Mouse (Mus musculus): ENCODE data around the gene Xbp1.
"Not testable (repeated sequence)": the region's sequence is repeated elsewhere in the genome, so short reads cannot be mapped to it uniquely, and the experiment has no call there.

The Xbp1 gene

DNA sequence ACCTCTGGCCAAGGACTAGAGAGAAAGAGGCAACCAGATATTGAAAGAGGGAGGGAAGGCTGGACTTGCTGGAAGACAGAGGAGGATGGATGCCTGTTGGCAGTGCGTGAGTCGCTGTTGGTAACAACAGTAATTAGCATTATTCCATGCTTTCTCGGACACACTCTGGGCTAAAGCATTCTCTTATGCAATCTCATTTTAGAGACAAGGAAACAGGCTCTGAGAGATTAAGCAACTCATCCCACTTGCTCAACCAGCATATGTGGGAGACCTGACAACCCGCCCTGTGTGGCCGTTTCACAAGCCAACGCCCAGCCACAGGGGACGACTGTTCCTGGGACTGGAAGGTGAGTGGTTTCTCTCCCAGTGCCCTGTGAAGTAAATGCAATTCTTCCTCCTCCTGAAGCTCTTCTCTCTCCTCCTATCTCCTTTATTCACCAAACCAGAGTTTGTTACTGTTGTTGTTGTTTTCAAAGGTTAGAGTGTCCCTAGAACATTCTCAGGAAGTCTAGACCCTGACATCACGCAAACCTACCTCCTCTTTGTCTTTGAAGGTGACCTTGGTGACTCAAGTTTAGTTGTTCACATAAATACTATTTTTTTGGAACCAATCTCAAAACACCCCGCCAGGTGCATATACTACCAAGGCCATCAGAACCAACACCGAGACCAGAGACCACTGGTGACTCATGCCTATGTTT lies 18.0 kb upstream of the Xbp1 start:
- no peak for DNase-seq (ENCODE audit: low spot score in 2 of 2)

DNA sequence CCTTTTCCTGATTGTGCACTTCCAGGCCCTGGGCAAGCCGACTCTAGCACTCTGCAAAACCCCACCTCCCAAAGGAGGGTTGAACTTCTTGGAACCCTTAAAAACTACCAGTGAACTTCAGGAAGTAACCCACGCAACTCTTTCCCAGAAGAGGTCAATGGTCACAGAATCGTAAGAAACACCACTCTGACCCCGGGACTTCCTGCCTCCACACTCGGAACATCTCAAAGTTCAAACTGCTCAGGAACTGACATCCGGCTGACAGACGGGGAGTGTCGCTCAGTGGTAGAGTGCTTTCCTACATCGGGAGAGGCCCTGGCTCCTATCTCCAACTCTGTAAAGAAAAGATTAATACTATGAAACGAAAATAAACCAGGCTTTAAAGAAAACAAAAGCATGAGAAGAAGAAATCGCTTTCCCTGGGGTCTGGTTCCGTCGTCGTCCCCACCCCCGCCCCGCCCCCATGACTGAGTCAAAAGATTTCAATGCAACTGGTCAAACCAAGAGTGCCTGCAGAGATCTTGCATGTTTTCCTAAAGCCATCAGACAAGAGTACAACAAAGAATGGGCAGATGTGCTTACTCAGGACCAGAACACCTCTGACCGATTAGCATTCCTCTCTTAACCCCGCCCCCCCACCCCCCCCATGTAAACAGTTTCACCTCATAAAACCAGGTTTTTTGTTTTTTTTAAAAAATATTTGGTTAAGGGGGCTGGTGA lies 14.4 kb upstream of the Xbp1 start:
- DNase-seq (ENCODE audit: low spot score in 2 of 2), result peak in 1 of 2 experiments; percentile 32

DNA sequence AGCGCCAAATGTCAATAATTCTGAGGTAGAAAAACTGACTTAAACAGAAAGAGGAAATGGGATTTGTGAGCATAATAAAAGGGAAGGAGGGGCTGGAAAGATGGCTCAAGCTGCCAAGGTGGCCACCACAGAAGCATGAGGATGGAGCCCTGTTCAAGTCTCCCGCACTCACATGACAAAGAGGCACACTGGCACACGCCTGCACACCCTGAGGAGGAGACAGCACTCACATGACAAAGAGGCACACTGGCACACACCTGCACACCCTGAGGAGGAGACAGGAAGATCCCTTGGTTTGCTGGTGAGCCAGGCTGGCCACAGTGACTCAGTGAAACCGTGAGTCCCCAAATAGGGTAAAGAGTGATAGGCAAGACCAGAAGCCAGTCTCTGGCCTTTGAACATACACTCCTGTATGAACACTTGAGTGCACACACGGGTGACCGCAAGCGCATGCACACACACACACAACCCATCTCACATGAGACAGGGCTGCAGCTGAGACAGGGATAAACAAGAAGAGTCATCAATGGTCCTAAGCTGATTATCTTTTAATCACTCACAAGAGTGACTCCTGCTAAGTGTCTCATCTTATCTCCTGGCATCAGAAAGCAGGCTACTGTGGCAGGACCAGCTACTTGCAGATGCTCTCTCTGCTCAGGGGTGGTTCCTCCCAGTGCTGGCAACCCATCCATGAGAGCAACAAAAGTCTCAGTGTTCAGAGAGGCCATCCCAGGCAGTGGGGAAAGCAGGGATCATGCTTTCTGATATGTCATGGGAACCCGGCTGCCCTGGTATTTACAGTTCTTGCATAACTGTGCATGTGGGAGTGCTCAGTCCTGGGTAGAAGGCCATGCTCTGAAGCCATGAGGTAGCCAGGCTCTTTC lies 11.0 kb upstream of the Xbp1 start:
- DNase-seq (ENCODE audit: low spot score in 2 of 2), result no peak

DNA sequence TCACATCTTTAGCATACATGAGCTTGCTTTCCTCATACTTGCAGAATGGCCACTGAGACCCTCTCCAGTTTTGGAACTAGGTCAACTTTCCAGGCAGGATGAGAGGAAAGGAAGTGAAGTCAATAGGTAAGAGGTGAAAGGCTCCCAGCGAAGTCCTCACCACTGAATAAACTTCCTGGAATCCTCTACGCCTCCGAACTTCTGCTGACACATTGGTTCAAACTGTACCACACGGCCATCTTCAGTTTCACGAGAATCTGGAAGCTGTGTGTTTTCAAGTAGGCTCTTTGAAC lies 10.4 kb upstream of the Xbp1 start:
- no peak for DNase-seq (ENCODE audit: low spot score in 2 of 2)

DNA sequence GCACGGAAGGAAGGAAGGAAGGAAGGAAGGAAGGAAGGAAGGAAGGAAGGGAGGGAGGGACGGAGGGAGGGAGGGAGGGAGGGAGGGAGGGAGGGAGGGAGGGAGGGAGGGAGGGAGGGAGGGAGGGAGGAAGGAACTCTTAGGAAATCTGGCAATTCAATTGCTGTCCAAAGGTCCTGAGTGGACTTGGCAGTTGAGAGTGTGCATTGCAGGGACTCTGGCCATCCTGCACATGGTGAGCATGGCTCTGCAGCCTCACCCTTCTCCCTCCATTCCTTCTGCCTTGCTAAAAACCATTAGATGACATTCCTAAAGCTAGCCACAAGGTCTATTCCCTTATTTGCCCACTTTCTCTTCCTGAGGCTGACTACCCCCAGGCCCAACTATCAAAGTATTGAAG lies 9.8 kb upstream of the Xbp1 start:
- DNase-seq (ENCODE audit: low spot score in 2 of 2), result not testable (repeated sequence)

DNA sequence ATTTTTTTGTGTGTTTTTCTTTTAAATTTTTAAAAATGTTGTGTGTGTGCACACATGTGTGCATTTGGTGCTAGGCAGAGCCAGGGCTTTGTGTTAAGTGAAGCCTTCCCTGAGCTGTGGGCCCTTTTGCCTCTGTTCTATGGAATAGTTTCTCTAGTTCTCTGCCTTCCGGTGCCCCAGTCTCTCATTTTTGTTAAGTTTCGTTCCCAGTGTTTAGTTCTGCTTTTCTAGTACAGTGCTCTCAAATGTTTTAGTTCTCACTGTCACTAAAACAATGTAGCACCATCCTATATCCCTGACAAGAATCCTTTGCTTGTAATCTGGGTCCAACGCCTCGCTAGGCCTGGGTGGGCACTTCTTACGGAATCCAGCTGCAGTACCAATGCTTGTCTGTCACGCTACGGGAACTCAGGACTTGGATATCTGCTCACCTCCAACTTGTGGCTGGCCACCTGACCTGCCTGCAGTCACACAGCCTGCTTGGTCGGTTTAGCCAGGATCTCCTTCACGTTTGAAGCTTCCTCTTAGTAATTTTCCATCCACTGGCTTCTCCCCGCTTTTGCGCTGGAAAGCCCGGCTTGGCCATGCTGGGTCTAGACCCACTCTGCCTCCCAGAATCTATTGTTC lies 8.2 kb upstream of the Xbp1 start:
- no peak for DNase-seq (ENCODE audit: low spot score in 2 of 2)

DNA sequence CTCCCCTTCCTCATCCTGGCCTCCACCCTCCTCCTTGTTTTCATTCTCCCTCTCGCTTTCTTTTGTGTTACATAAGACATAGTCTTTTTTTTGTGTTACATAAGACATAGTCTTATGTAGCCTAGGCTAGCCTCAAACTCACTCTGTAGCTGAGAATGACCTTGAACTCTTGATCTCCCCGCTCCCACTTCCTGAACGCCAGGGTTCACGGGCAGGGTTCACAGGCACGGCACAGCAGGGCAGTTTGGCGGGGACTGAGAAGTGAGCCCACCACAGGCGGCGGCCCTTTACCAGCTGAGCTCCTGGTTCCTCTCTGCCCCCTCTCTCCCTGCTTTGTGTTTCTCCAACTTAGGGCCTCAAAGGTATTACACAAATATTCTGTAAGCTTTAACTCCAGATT lies 7.5 kb upstream of the Xbp1 start:
- DNase-seq (ENCODE audit: low spot score in 2 of 2), result no peak

DNA sequence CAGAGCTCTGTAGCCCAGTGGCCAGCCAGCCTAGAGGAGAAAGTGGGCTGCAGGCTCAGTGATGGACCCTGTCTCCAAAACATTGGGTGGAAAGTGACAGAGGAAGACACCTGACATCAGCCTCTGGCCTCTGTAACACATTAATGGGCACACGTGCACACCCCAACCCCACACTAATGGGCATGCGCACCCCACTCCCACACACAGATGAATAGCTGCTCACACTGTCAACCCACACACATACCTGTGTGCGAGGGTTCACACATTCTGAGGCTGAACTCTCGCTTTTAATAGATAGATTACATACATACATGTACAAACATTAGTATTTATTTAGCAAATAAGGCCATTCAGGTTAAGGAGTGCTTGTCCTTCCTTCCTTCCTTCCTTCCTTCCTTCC lies 6.4 kb upstream of the Xbp1 start:
- no peak for DNase-seq (ENCODE audit: low spot score in 2 of 2)

DNA sequence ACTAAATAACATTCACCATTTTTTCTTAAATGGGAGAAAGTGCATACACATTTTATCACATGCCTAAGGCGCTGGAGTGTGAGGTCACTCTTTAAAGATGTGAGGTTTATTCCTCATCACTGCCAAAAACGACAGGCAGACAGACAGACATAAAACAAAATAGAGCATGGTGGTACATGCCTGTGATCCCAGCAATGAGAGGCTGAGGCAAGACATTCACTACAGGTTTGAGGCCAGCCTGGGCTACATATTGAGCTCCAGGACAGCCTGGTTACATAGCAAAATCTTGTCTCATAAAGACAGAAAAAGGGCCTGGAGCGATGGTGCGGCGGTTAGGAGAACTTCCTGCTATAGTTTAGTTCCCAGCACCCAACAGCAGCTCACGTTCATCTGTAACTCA lies 5.3 kb upstream of the Xbp1 start:
- DNase-seq (ENCODE audit: low spot score in 2 of 2), result no peak

DNA sequence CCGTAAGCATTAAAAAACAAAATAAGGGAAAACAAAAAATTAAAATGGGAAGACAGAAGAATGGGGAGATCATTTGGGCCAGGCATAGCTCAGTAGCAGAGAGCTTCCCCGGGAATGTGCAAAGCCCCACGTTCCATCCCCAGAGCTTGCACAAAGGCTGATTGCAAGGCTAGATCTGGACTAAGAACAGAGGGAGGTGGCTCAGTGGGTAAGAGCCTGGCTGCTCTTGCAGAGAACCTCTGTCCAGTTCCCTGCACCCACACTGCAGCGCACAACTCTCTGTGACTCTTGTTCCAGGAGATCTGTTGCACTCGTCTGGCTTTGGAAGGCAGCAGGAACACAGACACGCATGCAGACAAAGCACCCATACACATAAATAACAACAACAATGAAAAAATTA lies 4.8 kb upstream of the Xbp1 start:
- DNase-seq (ENCODE audit: low spot score in 2 of 2), result no peak

DNA sequence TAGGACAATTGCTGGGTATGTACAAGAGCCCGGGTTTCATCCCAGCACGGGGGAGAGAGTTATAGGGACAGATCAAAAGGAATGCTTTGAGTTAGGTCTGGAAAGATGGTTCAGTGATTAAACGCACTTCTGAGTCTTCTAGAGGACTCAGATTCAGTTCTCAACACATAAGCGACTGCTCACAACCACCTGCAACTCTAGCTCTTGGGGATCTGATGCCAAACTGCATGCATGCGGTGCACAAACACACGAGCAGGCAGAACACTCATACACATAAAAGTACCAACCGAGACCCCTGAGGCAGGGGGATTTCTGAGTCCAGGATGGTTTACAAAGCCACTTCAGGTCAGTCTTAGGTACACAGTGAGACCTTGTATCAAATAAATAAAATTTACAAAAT lies 4.3 kb upstream of the Xbp1 start:
- DNase-seq (ENCODE audit: low spot score in 2 of 2), result no peak

DNA sequence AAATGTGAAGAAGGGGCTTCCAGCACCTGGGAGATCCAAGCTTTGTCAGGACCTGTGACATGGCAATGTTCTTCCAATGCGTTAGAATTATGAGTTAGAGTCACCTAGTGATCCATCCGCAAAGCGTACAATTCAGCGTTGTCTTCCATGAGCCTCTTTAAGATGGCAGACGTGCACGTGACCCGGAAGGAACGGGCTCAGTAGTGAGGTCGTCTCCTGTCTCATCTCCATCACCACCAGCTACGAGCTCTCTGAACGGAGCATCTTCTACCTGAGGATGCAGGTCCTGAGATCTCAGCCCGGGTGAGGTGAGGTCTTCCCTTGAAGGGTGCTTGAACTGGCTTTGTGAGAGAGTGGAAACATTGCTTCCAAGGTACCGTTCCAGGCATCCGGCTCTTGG lies 3.8 kb upstream of the Xbp1 start:
- DNase-seq (ENCODE audit: low spot score in 2 of 2), result no peak

DNA sequence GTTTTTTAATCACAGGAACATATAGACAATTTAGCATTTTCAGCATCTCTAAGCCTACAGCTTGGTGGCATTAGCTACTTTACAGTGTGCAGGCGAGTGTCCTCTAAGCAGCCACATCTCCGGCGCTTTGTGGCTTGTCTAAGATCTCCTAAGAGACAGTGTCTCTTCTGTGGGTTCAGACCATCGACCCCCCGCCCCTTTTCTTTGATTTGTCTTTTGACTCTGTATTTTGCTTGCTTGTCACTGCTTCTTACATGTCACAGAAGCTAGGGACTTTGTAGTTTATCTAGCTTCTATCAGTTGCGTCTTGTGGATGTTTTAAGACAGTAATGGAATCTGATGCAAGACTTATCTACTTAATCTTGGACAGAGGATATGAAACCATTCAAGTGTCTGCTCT lies 3.1 kb upstream of the Xbp1 start:
- DNase-seq (ENCODE audit: low spot score in 2 of 2), result no peak

DNA sequence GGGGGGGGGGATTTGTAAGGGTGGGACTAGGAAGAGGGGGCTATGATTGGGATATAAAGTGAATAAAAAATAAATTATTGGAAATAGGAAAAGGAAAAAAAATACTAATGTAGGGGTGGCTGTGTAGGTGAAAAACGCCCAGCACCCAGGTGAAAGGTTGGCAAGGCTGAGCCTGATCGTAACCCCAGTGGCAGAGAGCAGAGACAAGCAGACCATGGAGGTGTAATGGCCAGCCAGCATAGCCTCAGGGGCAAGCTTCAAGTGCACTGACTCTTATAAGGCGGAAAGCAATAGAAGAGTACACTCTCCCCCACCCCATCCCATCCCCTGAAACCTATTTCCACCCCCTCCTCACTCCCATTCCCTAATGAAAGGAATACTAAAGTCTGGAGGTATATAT lies 778 bp upstream of the Xbp1 start:
- no peak for DNase-seq (ENCODE audit: low spot score in 2 of 2)

DNA sequence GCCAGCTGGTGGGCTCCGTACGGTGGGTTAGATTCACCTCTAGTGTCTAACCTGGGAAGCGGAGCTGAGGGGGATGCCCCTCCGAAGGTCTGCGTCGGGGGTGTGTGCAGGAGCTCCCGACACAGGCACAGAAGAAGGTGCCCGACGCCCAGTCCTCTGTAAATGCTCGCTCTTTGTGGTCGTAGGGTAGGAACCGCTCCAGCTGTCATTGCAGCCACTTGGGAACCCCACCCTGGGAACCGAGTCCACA lies 732 bp downstream of the Xbp1 start:
- DNase-seq (ENCODE audit: low spot score in 2 of 2), result peak in 1 of 2 experiments; percentile 59

DNA sequence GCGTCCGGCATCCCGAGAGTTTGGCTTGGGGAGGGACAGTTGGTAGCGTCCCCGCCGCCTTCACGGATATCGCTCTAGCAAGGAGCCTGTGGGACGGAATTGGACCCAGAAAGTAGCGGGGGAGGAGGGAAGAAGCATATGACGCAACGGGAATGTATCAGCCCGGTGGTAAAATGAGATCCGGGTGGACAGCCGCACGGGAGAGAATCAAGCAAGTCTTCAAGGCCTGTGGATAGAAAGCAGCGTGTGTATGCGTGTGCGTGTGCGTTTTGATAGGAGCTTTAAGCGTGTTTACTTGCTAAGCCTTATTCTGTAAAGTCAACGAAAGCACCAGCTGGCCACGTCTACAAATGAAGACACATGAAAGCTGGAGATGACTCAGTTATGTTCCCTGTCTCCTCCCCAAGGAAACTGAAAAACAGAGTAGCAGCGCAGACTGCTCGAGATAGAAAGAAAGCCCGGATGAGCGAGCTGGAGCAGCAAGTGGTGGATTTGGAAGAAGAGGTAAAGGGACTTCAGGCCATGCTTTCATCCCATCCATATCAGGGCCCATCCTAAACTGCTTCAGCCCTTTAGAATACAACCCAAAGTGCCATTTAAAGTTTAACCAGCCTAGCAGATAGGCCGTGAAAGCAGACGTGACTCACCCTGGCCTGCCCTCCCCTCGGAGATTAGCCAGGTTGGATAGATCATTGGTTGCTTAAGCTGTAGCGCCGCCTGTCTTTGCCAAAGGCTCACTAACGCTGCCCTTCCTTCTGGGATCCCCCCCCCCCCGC lies 1.2 kb downstream of the Xbp1 start:
- peak; percentile 70 to 74 for DNase-seq (ENCODE audit: low spot score in 2 of 2)

DNA sequence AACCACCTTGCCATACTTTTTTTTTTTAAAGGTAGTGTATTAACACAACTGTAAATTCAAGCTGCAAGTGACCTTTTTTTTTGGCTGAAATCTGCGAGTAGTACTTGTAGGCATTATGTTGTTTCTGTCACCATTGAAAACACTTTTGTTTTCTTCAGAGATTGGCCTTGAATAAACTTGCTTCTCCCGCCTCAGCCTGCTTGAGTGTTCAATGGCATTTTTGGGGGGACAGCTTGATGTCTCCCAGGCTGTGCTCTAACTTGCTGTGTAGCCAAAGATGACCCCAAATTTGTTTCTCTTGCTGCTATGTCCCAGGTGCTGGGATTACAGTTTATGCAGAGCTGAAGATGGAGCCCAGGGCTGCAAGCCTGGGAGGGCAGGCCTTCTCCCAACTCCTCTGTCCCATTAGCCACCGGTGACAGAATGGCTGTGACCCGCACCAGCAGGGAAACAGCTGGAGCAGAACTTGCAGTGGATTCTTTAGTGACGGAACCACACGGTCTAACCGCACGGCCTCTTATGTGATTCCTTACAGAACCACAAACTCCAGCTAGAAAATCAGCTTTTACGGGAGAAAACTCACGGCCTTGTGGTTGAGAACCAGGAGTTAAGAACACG lies 2.4 kb downstream of the Xbp1 start:
- no peak for DNase-seq (ENCODE audit: low spot score in 2 of 2)

DNA sequence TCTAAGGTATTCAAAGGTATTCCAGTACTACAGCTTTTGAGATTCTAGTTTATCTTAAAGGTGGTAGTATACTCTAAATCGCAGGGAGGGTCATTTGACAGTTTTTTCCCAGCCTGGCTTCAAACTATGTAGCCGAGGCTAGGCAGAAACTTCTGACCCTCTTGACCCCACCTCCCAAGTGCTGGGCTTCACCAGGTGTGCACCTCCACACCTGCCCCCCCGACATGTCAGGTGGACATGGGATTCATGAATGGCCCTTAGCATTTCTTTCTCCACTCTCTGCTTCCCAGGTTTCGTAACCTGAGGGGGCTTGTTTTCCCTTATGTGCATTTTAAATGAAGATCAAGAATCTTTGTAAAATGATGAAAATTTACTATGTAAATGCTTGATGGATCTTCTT lies 5.0 kb downstream of the Xbp1 start:
- DNase-seq (ENCODE audit: low spot score in 2 of 2), result no peak

DNA sequence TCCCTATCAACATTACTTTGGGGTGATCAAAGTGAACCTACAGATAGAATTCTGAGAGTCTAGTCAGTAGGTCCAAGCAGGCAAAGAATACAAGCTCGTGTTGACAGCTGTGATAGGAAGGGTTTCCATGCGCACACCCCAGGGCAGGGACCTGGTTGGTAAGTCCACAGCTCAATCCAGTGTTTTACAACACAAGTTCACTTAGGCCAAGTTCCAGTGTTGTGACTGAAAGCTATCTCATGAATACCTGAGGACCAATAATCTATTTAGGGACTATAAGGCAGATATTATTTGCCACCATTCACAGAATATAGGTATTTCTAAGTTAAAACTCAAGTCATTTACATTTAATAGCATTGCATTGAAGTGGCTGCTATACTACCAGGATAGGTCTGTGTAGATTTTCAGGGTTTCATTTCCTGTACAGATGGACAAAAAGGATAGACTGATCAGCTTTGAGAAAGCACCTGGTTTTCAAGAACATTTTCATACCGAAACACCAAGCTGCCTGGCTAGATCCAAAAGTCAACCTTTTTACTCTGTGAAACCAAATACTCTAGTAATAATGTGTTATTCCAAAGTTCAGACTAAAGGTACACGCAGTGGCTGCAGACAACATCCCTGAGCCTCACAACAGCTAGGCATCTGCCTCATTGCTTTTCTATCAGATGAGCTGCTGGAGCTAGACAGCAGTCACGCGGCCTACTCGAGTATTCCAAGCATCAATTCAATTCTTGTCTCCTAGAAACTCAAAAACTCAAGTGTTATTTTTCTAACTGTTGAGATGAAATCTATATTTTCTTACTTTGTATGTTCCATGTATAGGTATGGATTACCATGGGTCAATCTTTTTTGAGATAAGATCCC lies 6.3 kb downstream of the Xbp1 start:
- no peak for DNase-seq (ENCODE audit: low spot score in 2 of 2)

DNA sequence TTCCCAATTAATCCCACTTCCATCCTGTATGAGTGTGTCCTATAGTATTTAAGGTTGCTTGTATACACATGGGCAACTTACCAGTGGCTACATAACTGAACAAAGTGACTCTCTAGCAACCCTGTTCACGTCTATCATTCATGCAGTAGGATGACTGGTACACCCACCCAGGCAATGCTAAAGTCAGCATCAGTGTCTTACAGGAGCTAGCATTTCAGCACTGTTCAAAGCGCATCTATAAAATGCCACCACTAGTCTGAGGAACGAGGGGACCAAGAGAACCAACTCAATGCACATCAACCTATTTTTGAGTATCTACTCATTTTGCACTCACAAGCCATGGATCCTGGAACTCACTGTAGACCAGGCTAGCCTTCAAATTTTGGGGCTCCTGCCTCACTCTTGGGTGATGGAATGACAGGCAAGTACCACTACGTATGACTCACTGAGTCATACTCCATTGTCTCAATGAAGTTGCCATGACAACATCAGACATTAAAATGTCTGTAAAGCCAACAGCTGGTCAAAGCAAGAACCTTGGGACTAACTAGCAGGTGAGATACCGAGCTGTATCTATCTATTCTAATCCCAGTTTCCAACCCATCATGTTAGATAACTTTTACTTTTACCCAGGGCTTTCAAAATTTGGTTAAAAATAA lies 7.5 kb downstream of the Xbp1 start:
- no peak for DNase-seq (ENCODE audit: low spot score in 2 of 2)
